Mouse (Mus musculus) lung, postnatal 36 days (tissue): Measurements from ENCODE around the gene Gm3854.
A peak's percentile ranks its signal among the peaks of the same experiment; 100 is the strongest.

Experiments used
- DNase-seq: peaks from one replicate; pipeline ENCODE4 v3.0.0; 2022; ENCODE audit warnings: mixed read lengths

Gm3854 gene

DNA sequence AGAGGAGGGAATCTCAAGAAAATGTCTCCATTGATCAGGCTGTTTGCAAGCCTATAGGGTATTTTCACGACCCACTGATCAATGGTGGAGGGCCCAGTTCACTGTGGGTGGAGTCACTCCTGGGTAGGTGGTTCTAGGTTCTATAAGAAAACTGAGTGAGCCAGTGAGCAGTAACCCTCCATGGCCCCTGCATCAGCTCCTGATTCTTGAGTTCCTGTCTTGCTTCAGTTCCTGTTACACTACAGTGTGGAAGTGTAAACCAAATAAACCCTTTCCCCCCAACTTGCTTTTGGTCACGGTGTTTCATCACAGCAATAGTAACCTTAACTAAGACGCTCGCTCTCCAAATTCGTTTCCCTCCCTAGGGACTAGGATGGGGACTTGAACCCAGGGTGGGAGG is 45.4 kb downstream of the Gm3854 start:
- no peak for DNase-seq

DNA sequence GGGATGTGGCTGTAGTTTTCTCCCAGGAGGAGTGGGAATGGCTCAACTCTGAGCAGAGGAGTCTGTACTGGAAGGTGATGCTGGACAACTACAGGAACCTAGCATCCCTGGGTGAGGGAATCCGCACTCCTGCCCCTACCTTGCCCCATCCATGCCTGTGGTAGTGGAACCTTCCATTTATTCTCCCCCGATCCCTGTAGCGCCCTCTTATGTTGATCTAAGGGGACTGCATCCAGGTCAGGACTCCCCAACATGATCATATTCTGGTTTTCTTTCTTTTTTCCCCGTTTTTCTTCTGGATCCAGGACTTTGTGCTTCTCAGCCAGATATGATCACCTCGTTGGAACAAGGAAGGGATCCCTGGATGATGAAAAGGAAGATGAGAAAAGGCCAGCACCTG is 45.9 kb downstream of the Gm3854 start:
- no peak for DNase-seq

DNA sequence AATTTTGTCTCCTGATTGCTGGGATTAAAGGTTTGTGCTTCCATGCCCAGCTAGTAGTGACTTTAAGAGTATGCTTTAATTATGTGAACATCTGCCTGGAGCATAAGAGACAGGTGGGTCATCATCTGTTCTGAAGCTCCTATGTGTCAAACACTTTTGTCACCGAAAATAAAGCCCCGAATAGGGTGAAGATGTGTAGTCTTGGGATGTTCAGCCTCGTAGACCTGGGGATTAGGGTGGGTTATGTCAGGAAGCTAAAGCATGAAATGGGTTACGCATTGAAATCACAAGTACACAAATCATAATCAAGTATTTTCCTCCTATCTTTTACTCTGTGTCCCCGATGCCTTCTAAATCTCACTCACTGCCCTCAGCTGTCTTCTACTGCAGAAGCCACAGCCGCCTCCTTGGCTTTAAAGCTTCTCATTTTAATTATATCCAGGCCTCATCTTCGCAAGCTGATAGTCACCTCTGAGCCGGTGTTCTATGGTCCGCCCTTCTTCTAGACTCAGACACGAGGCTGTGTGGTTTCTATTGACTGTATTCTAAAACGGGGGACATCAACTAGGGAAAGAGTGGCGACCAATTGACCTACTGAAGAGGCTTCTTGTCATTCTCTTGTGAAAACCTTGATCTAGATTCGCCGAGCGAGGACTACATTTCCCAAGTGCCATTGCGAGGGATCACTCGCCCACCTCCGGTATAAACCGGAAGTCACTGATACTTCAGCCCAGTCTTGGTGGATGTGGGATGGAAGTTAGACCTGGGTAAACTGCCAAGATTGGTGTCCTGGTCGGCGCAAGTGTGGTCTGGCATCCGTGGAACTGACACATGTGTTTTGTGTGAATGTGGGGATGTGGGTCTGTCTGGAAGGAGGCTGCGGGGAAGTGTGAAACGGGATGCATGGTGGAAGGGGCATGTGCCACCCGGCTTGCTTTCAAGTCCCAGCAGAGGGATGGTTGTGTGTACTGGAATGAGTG is 54.7 kb downstream of the Gm3854 start, which contains the start of gene Smim17:
Gene Smim17 (plus strand): TSS at position 720 of the 980 bp plus-strand sequence.
- DNase-seq: peak; percentile 50
